Mouse (Mus musculus) liver, embryonic 13.5 days (tissue): ENCODE measurements at regions not wholly inside any gene's neighbourhood (a gene's known extent, or its start where the extent isn't known, plus 50 kb on each side); places are given as distances from the start of the nearest gene placed in this dataset.
"Not testable (repeated sequence)": the region's sequence is repeated elsewhere in the genome, so short reads cannot be mapped to it uniquely, and the experiment has no call there.

Experiments used
- ATAC-seq: fragments of 200-750 bp; cut with Nextera tagmentation; 2 replicates; pipeline ENCODE4 v1.8.0; 2017; ENCODE audit warnings: low read depth, mild to moderate bottlenecking, moderate number of reproducible peaks, moderate library complexity
- DNase-seq: peaks from one replicate; pipeline ENCODE4 v3.0.0; 2022
- H3K27ac ChIP-seq: fragments of 300-500 bp; sonication (generic); 2 replicates; pipeline ENCODE4 v1.5.1; 2015; ENCODE audit warnings: moderate library complexity, mild to moderate bottlenecking, inconsistent platforms
- H3K27me3 ChIP-seq: fragments of 300-500 bp; sonication (generic); 2 replicates; pipeline ENCODE4 v1.6.1; 2015; ENCODE audit warnings: mild to moderate bottlenecking, inconsistent platforms
- H3K36me3 ChIP-seq: fragments of 300-500 bp; sonication (generic); 2 replicates; pipeline ENCODE4 v1.6.1; 2015; ENCODE audit warnings: mild to moderate bottlenecking, inconsistent platforms
- H3K4me1 ChIP-seq: fragments of 300-500 bp; sonication (generic); replicated peaks from 2 replicates; pipeline ENCODE4 v1.6.1; 2015; ENCODE audit warnings: inconsistent platforms
- H3K4me2 ChIP-seq: fragments of 300-500 bp; sonication (generic); 2 replicates; pipeline ENCODE4 v1.6.1; 2015; ENCODE audit warnings: inconsistent platforms, mild to moderate bottlenecking, moderate library complexity
- H3K4me3 ChIP-seq: fragments of 300-500 bp; sonication (generic); replicated peaks from 2 replicates; pipeline ENCODE4 v1.5.1; 2015; ENCODE audit warnings: mild to moderate bottlenecking, inconsistent platforms
- H3K9ac ChIP-seq: fragments of 300-500 bp; sonication (generic); 2 replicates; pipeline ENCODE4 v1.6.1; 2015; ENCODE audit warnings: mild to moderate bottlenecking, inconsistent platforms
- H3K9me3 ChIP-seq: fragments of 300-500 bp; sonication (generic); replicated peaks from 2 replicates; pipeline ENCODE4 v1.6.1; 2016; ENCODE audit warnings: inconsistent platforms
- WGBS: fragments of 180-500 bp; shearing (Covaris S2); methylation state at CpG from one replicate; pipeline ENCODE4 v1.1.7; 2015; ENCODE audit not compliant: insufficient replicate concordance; 5-methylcytosine and 5-hydroxymethylcytosine counted together

GRCm38 (mm10) chr17:6538723-6539122, 62.7 kb upstream of the Dynlt1c start:
- WGBS, result no CpG with 5 or more reads among the region's 5 CpGs
- not testable (repeated sequence) for H3K9ac ChIP-seq

GRCm38 (mm10) chr17:6547064-6547760, 54.3 kb upstream of the Dynlt1c start:
- H3K4me3 ChIP-seq, H3K4me2 ChIP-seq, H3K36me3 ChIP-seq, H3K9me3 ChIP-seq, H3K27me3 ChIP-seq, H3K9ac ChIP-seq, ATAC-seq, DNase-seq, H3K4me1 ChIP-seq, H3K27ac ChIP-seq: not testable (repeated sequence)
- WGBS, result no CpG with 5 or more reads among the region's 8 CpGs

More at GRCm38 (mm10) chr17:6538723-6539122, 62.7 kb upstream of the Dynlt1c start:
- H3K9me3 ChIP-seq, H3K4me3 ChIP-seq, H3K4me2 ChIP-seq, H3K4me1 ChIP-seq, DNase-seq, H3K27me3 ChIP-seq, H3K27ac ChIP-seq, ATAC-seq, H3K36me3 ChIP-seq: not testable (repeated sequence)

- not testable (repeated sequence) for H3K4me3 ChIP-seq, H3K27me3 ChIP-seq, ATAC-seq, H3K36me3 ChIP-seq, H3K4me1 ChIP-seq, H3K9me3 ChIP-seq, H3K9ac ChIP-seq, H3K4me2 ChIP-seq, H3K27ac ChIP-seq, DNase-seq
- no CpG with 5 or more reads among the region's 6 CpGs for WGBS
Measured at GRCm38 (mm10) chr17:6547937-6548336, 53.5 kb upstream of the Dynlt1c start.
